Mouse (Mus musculus) embryo, embryonic 11.5 days (tissue): Measurements from ENCODE around the gene Tspan7.

ENCODE experiments used
- DNase-seq: peaks from one replicate; pipeline ENCODE4 v3.0.0-alpha.2; 2012; ENCODE audit warnings: low read depth, low spot score

The Tspan7 gene

DNA sequence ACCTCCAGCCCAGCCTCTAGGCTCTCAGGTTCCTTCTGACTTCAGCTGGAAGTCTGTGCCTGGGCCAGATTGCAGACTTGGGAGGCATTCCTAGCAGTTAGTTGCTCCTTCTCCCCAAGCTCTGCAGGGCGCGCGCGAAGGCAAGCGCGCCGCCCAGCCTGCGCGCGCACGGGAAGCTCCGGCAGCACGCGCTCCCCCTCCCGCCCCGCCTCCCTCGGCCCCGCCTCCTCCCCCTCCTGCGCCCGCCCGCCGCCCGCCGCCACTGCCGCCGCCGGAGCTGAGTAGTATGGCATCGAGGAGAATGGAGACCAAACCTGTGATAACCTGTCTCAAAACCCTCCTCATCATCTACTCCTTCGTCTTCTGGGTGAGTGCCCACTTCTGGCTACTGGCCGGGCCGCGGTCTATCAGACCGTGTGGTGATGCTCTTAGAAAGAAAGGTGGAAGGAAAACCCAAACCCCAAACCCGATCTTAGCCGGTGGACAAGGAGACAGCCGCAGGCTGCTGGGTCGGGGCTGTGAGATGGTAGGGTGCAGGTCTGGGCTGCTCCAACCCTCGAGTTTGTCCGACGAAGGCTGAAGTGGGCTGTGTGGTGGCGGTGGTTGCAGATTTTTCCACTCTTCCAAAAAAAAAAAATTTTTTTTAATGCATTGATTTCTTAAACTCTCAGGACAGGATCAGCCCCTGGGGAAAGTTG lies at the start of gene Tspan7:
Gene Tspan7 (plus strand): TSS at position 287 of the 698 bp plus-strand sequence.
- peak; percentile 46 for DNase-seq

DNA sequence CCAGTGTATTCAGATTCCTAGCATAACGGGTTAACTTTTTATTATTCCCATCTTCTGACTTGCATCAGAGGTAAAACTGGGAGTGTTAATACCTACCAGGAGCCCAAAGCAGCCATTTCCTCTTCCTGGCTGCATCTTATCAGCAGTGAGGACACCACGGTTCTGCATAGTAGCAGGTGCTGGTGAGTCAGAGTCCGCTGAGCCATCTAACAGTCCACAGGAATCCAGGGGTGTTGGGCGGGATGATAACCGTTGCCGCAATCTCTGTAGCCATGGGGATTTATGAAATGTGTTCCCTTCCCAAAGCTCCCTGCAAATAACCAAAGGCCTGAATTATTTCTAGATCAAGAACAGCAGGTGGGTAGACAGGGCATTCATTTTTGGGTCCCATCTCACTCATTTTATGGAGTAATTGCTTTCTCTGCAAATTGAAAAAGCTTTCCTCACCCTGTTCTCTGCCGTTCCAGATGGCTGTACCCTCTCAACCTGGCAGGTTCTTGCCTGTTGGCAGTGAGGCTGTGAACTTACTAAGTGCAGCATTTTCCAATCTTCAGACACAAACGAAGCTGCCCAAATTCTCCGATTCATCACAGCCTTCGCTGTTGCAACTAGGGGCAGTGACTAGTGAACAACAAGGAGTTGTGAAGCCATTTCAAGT lies 35.5 kb upstream of the Tspan7 start:
- no peak for DNase-seq

DNA sequence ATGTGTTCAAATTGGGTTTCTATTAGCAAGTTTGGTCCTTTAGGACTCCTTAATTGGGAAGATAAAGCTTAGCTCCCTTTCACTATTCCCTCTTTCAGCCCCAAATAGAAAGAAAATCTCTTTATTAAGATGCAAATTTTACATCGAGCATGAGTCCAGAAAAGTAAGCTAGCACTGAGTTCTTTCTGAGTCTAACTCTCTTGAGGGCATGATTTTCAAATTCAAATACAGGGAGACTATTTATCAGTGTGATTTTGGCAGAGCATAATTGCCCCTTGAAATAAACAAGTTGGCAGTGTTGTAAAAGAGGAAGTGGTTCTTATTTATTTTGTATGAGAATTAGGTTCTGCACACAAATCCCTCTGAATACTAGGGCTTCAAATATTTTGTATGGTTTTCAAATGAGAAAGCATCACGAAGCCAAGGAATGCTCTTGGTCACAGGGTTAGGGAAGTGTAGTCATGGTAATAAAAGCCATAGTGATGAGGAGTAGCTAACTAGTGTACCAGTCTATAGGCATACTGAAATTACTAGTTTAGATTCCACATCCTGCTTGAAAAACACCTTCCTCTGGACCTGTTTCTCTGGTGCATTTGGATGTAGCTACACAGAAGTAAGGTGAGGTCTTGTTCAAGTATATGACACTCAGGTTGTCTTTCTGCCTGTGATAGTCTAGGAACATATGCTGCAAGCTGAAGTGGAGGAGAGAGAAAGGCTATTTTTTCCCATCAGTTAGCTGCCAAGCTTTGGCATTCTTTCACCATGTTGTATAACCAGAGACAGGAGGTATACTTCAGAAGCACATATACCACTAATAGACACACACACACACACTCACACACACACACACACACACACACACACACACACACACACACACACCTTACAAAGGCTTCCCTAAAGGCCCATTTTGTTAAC lies 34.6 kb upstream of the Tspan7 start:
- no peak for DNase-seq

DNA sequence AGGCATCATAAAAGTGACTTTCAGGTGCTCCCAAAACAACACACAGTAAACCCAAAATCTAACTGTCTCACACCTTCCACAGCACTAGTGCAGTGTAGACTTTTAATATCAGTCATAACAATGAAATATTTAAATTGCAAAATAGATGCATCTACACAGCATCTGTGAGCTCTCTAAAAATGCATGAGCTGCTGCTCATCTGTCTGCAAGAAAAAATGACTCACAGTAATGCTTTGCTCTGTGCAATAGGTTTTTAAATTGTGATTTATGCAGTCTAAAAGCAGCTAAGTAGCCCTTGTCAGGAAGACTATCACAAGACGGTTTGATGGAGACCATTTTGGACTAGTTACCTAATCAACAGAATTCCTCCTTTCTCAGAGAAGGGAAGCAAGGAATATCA lies 31.2 kb upstream of the Tspan7 start:
- no peak for DNase-seq

DNA sequence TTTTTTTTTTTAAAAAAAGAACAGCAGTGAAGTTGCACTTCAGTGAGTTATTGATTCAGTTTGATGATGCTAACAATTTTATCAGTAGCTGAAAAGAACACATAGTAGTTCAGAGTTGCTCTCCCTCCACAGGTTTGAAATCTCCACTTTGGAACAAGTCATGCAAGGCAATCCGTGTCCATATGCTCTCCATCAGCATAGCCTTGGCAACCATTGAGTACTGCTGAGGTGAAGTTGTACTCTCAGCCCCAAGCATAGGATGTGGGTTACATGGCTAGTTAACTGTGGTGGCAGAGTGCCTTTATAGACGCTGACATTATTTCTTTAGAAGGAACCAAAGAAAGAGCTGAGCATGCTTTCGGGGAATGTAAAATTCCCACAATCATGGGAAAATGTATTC lies 27.7 kb upstream of the Tspan7 start:
- DNase-seq, result no peak

DNA sequence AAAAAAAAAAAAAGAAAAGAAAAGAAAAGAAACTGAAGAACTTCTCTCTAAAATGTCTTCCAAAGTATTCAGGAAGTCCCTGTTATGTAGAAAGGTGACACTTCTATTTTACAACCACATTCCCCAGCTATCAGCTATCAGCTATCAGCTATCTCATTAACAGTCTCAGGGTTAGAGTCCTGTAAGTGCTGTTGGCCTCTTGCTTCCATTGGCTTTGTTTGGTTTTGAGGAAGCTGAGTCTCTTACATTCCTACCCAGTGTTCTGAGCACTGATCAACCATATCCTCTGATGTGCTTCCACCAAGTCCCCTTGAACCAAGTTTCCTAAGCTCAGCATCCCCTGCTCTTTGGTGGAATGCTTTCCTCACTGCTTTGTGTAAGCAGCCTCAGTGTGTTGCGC lies 7.9 kb upstream of the Tspan7 start:
- DNase-seq, result no peak

DNA sequence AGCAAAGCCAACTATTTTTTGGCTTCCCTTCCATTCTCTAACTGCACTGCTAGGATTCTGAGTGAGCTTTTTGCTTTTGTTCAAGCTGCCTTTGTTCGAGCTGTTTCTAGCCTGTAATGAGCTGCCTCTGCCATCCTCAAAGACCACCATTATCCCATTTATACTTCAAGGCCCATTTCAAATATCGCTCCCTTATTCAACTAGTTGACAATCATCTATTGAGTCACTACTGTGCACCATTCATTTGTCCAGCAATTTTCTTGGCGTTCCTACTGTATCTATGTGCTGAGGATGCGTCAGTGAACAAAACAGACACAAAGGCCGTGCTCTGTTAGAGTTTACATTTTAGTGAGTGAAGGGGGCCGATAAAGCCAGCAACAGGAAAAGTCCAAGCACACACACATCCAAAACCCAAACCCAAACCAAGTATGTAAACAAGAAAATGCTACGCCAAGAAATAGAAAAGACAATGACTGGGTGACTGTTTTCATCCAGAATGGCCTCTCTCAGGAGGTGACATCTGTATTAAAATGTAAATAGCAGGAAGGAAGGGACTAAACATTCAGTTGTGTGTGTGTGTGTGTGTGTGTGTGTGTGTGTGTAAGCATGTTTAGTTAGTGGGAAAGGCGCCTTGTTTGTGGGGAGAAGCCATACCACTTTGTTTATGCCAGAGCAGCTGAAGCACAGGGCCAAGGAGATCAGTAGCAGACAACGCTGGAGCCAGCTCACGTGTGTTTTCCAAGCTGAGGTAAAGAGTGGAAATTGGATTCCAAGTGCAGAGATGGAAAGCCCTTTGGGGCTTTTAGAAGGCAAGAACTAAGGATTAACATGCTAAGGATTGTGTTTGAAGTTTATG lies 5.7 kb upstream of the Tspan7 start:
- no peak for DNase-seq

DNA sequence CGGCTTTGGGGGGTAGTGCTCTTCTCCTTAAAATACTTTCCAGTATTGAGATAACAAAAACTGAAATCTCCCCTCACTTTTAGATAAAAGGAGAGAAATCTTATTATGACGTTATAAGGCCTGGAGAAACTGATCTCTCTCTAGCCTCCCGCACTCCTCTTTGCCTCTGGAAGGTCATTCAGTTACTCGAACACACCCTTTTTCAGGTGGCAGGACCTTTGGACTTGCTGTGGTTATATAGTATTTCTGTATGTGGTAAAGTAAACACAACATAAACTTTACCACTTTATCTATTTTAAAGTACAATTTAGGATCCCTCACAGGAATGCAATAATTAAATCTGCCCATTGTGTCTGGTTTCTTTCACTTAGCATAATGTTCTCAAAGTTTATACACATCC lies 5.0 kb upstream of the Tspan7 start:
- no peak for DNase-seq

DNA sequence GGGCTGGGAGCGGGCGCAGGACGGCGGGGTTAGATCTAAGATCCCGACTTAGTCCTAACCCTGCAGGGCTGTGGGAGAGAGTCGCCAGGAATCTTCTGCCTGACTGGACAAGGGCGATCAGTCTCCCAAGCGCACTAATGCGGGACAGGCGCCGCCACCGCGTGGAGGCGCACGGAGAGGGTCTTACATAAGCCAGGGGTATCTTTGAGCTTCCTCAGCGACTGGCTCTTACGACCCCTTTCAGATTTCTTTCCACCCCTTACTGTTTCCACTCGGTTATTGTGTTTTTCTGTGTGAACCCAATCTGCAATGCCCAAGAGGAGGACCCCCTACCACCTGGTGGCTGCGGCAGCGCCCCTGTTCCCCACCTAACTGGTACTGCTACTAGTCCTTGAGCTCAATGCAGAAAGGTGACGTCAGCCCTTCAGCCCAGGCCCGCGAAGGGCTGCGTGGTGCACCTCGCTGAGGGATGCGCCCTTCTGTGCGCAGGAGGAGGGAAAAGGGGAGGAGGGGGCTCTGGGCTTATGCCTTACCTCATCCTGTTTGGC lies 780 bp downstream of the Tspan7 start:
- peak; percentile 36 for DNase-seq

DNA sequence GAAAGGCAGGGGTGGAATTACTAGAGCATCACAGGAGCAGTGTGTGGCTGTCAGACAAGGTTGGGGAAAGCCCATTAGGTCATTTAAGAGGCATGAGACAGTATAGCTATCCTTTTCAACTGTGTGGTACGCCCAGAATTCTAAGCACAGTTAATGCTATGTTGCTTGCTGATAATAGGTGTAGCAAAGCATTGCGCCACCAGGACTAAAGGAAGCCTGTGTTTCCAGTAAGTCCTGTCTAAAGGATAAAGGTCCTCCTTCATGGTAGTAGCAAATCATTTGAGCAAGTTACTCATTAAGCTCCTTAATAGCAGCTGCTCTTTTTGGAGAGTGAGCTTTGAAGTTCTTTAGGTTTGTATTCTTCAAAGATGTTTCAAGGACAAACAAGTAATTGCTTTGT lies 13.6 kb downstream of the Tspan7 start:
- no peak for DNase-seq

DNA sequence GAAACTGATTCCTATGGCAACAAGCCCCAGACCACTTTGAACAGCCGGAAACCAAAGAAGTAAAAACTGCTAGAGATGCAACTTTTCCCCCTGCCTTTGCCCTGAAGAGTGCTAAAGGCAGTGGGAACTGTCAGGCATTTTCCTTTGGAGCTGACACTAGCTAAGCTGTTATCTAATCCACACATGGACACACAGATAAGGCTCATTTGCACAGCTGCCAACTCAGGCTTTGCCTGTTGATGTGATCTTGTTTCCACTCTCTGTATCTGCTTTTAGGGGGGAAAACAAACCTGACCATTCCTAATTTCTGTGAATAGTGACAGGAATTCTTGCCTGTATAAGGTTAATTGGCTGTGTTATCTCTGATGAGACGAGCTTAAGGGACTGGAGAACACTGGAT lies 17.7 kb downstream of the Tspan7 start:
- DNase-seq, result no peak

DNA sequence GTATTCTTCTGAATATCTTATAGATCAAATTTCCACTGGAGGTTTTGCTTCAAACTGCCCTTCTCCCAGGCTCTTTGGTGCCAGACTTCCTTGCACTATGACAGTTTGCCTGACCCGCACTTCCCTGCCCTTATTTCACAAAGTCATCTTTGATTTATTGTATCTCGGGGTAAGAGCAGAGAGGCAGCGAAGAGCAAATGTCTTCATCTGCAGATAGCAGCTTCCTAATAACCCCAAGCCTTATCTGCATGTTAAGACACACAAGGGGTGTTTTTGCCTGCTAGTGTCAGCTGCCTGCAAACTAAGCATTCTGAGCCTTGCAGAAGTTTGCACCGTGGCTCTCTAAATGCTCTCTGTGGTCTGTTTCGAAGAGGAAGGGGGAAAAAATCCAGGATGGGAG lies 29.5 kb downstream of the Tspan7 start:
- no peak for DNase-seq

DNA sequence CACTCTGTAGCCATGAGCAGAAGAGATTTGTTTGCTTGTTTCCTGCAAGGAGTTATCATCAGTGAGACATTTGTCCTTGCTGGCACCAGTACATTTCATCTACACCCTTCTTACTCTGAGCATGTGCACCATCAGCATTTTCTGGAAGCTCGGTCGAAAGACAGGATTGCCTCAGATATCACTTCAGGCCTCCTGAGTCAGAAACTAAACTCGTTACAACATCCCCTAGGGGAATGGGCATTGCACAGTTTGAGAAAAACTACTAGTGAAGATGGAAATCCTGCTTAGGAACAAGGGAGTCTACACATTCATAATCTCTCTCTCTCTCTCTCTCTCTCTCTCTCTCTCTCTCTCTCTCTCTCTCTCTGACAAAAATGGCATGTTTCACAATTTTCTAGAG lies 30.0 kb downstream of the Tspan7 start:
- no peak for DNase-seq

DNA sequence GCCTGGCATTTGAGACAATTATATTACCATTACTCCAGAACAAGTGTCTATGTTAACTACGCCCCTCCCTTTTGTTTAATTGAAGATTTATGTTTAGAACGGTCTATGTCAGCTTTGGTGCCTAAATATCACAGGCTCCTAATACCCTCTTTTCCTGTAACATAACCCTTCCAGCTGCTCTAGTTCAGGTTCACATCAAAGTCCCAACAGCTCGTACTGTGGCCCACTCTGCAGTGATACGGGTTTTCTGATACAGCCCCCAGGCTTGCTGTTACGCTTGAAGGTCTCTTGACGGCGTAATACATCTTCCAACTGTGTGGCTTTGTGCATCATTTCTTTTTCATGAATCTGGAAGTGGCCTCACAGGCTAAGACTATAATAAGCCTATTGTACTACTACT lies 31.5 kb downstream of the Tspan7 start:
- no peak for DNase-seq

DNA sequence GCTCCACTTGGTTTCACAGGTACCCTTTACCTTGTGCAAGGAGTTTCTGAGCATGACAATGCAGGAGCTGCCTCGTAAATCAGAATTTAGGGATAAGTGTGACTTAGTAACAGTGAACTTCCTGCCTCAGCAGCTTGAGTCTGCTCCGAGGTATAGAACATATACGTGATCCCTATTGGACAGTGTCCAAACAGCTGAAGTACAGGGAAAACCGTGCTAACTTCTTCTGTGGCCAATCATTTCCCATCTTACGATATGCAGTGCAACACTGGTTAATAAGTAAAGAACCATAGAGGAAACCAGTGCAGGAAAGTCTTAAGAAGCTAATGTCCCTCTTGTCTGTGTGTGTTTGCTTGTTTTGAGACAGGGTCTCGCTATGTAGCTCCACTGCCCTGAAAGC lies 32.0 kb downstream of the Tspan7 start:
- no peak for DNase-seq

DNA sequence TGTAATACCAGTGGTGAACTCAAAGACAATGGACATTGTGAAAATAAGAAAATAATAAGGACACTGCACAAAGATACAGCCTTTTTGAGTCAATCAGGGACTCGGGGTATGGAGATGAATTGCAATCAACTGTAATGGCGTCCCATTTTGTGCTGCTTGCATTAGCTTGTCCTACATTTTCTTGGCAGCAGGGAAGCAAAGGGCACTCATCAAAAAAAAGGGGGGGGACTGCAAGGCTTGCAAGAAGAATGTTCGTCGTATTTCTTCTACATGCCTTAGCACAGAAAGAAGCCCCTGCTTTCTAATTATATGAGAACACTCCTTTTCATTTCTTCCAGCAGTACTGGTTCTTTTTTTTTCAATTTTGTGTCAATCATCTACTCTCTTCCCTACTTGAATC lies 32.8 kb downstream of the Tspan7 start:
- DNase-seq, result no peak

DNA sequence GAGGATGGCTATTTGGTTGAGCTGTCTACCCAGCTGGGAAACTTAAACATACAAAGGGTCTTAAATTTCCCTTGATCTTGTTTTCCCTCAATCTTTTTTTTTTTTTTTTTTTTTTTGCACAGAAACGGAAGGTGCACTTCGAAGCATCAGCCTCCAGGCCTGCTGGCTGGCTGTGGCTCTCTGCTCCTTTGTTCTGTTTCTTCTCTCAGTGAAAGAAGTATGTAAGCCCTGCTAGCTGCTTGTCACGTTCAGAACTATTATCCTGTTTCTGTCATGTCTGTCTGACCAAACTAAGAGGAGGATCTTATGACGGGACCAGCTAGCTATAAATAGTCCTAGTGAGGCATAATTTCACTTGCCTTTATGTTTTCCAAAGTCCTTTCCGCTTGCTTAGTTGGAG lies 33.6 kb downstream of the Tspan7 start:
- DNase-seq, result no peak

DNA sequence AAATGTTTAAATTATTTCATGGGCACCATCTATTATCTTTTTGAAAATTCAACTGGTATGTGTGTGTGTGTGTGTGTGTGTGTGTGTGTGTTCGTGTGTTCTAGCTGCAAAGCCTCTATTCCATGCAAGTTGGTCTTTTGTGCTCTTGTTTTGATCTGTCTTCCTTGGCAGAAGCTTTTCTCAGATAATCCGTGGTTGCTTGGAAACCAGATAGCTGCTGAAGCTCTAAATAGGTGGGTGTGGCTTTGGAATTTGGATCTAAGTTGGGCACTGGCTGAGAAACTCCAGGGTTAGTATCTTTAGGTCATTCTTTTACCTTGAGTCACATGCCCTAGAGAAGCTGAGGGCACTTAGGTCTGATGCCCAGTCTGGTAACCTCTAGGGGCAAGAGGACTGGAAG lies 50.5 kb downstream of the Tspan7 start:
- DNase-seq, result no peak

DNA sequence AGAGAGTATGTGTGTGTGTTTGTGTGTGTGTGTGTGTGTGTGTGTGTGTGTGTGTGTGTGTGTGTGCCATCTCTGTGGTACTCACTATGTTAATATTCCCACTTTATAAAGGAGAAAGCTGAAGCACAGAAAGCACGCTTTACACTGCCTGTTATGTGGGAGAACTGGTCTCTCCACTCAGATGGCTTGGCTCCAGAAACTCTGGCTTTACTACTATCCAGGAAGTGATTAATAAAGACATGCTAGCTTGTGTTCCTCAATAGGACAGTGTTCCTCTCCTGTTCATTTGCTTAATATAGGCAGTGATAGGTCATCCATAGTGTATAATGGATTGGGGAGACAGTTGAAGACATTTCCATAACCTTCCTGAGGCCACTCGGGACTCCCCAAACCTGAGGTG lies 54.1 kb downstream of the Tspan7 start:
- no peak for DNase-seq

DNA sequence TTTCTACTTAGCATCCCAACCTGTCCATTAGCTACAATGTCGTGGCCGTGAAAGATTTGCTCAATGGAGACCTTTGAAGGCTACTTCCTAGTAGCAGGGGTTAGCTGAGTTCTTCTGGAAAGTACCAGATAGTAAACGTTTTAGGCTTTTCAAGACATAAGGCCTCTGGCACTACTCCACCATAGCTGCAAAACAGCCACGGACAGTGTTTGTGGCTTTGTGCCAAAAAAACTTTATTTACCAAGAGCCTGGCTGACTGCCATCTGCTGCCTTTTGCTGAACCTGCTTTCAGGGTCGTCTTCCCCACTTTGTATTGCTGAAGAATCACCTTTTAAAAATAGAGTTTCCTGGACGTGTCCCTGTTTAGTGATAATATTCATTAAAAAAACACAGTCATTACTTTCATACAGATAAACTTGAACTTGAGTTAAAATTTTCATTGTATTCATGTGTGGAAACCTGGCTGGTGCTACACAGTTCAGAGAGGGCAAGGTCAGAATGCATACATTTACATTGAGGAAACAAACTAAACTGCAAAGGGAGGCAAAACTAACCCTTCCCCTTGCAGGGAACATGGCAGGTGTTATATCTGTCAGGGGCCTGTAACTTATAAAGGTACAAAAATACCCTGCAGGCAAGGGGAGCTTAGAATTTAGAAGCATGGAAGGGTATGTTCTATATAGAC lies 54.7 kb downstream of the Tspan7 start:
- DNase-seq, result no peak

DNA sequence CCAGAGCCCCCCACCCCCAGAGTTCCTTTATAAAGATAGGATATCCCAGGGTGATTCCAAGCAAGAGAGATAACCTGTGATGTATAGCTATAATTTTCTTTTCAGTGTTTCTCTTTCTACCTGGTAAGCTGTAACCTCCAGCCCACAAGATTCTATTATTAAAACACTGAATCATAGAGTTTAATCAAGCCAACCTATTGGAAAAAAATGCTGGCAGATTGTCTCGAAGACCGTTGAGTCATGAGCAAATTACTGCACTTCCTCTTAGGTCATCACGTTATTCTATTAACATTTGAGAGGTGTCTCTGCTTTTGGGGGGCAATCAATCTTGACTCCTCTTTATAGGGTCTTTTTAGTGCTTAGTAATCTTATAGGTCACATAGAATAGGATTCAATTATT lies 61.9 kb downstream of the Tspan7 start:
- no peak for DNase-seq
